Comparison of ENCODE assay signal across 35 mouse cellular contexts in the genomic region with DNA sequence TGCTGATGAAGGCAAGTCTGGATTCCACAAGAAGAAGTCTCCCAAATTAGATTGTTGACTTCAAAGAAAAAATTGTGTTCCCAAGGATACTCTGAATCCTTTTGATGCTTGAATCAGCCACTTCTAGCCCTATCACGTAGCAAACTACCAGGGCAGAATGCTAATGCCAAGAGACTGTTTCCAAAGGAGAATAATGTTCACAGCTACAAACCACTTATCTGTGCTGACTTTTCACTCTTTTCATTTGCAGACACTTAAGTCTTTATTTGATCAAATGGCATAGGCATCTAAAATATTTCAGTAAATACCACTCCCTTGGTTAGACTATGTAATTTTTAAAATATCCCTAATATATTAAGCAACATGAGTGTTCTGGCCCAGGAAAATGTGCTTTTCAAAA.
"Had no signal": no experiment of that assay in that cellular context is flagged by ENCODE, and none has a peak within 500 bp of the region (broad histone marks: within the 10 kb centered on the region; RNA-seq: fewer than 3 reads in every experiment).

No protein-coding gene starts in this region.

- H3K9me3 ChIP-seq: heart, embryonic 10.5 days; heart, embryonic 12.5 days; heart, embryonic 15.5 days; hindbrain, embryonic 10.5 days; hindbrain, embryonic 12.5 days; hindbrain, embryonic 13.5 days; hindbrain, embryonic 15.5 days; intestine, embryonic 15.5 days; kidney, embryonic 15.5 days had no signal

- H3K4me1 ChIP-seq: heart, embryonic 10.5 days; heart, embryonic 12.5 days; heart, embryonic 13.5 days; heart, embryonic 15.5 days; hindbrain, embryonic 10.5 days; hindbrain, embryonic 12.5 days; hindbrain, embryonic 13.5 days; hindbrain, embryonic 15.5 days; intestine, embryonic 15.5 days; kidney, embryonic 15.5 days had no signal

- H3K27me3 ChIP-seq: heart, embryonic 12.5 days; heart, embryonic 13.5 days; heart, embryonic 15.5 days; hindbrain, embryonic 12.5 days; hindbrain, embryonic 13.5 days; hindbrain, embryonic 15.5 days; intestine, embryonic 15.5 days; kidney, embryonic 15.5 days had no signal

- H3K4me2 ChIP-seq: heart, embryonic 11.5 days; heart, embryonic 12.5 days; heart, embryonic 13.5 days; heart, embryonic 15.5 days; hindbrain, embryonic 12.5 days; hindbrain, embryonic 13.5 days; hindbrain, embryonic 14.5 days; hindbrain, embryonic 15.5 days; intestine, embryonic 15.5 days; kidney, embryonic 15.5 days had no signal

- H3K27ac ChIP-seq: heart, adult 2 months; heart, embryonic 10.5 days; heart, embryonic 13.5 days; heart, embryonic 15.5 days; hindbrain, embryonic 10.5 days; hindbrain, embryonic 12.5 days; hindbrain, embryonic 13.5 days; hindbrain, embryonic 14.5 days; hindbrain, embryonic 15.5 days; hindbrain, postnatal 0 days; intestine, embryonic 15.5 days; kidney, embryonic 15.5 days; kidney, postnatal 0 days; layer of hippocampus, adult 2 months had no signal

- H3K9ac ChIP-seq: heart, embryonic 12.5 days; heart, embryonic 13.5 days; heart, embryonic 15.5 days; hindbrain, embryonic 12.5 days; hindbrain, embryonic 13.5 days; hindbrain, embryonic 14.5 days; hindbrain, embryonic 15.5 days; intestine, embryonic 15.5 days; kidney, embryonic 15.5 days had no signal

- ATAC-seq: hindbrain, embryonic 16.5 days; hindbrain, postnatal 0 days; inflammation-experienced regulatory T-cells, adult 6 months; intestine, embryonic 15.5 days; intestine, embryonic 16.5 days; intestine, postnatal 0 days had no signal

- H3K36me3 ChIP-seq: heart, embryonic 10.5 days; heart, embryonic 12.5 days; heart, embryonic 13.5 days; heart, embryonic 15.5 days; hindbrain, embryonic 10.5 days; hindbrain, embryonic 12.5 days; hindbrain, embryonic 13.5 days; hindbrain, embryonic 15.5 days; intestine, embryonic 15.5 days; kidney, embryonic 15.5 days had no signal

- DNase-seq: heart, adult 2 months; heart, postnatal 10 days; heart, postnatal 14 days; heart, postnatal 36 days; heart, postnatal 4 days; kidney, adult 11 months; kidney, adult 18-20 months; kidney, adult 2 months; kidney, adult 8-10 months; kidney, adult 9 months; kidney, postnatal 10 days; kidney, postnatal 14 days; kidney, postnatal 25 days; kidney, postnatal 36 days; kidney, postnatal 4 days; layer of hippocampus, adult 9-11 months had no signal

- H3K4me3 ChIP-seq: heart, adult 2 months; heart, embryonic 10.5 days; heart, embryonic 12.5 days; heart, embryonic 13.5 days; heart, embryonic 15.5 days; hindbrain, embryonic 10.5 days; hindbrain, embryonic 12.5 days; hindbrain, embryonic 13.5 days; hindbrain, embryonic 15.5 days; intestine, embryonic 15.5 days; kidney, embryonic 15.5 days; layer of hippocampus, adult 2 months had no signal
